Mouse (Mus musculus): ENCODE data around the gene Tmem139.

DNA sequence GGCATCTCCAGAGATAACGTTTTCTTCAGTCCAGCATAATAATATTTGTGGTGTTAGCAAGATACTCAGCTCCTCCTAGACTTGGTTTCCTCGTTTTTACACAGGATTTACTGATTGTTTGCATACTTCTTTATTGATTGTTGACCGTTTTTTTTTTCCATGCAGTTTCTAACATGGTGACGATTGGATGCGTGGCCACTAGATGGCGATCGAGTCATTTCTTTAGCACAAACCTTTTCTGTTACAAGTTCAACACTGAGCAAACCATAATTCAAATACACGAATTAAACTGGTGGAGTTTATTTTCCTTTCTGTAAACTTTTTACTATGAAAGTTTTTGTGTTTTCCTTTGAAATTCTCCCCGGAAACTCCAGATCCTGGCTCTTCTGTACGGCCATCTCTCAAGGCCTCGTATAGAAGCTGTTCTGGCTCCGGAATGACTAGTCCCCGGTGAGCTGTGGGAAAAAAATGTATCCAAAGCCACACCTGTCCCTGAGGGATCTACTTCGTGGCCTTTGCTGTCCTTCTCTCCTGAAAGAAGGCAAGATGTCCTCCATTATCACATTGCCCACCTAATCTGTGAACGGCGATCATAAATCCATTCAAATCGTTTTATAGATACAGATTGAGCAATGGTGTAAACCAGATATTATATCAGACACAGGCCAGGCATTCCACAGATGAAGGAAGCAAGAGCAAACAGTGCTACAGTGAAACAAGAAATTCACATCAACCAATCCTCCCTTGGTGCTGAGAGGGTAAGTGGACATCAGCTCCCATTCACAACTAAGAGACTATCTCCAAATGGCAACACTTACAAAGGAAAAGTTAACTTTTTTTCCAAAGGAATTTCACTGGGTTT, 34.3 kb upstream of the Tmem139 start:
- peak; percentile 61 for TF ChIP-seq CTCF (conservative IDR thresholded peaks at IDR 0.05; ENCODE audit: low read length)
- no peak for TF ChIP-seq POU5F1 (IDR thresholded peaks at IDR 0.05; ENCODE audit: borderline replicate concordance, low read length)
- TF ChIP-seq NANOG (IDR thresholded peaks at IDR 0.05; ENCODE audit: borderline replicate concordance, low read length) = no peak

Measured in E14TG2a.4 (cell line).